Mouse (Mus musculus) left cerebral cortex, adult 6 months (tissue): ENCODE results near the gene Syt2. TPM values are rescaled to one million over a fixed set of nuclear protein-coding genes. Genes with fewer than 3 reads are reported as not detected.

ENCODE experiments used
- long read RNA-seq, 2 experiments: library from polyadenylated mRNA; unstranded; transcript quantifications; one replicate each; pipeline ENCODE4 v2.0.0; 2019 to 2020
- polyA plus RNA-seq: library from polyadenylated mRNA; unstranded; fragments of <200 nt; fragmentation: Nextera tagmentation; gene quantifications from 2 replicates; pipeline ENCODE4 v1.2.3, GENCODE M21; 2021

The Syt2 gene
- polyA plus RNA-seq = 16.2 and 27.2 TPM in 2 replicates
- long read RNA-seq, experiment 1, full-length matches to known transcripts = 8 of 42 reads
- long read RNA-seq, experiment 1, partial matches to known transcripts = 2 of 42 reads
- long read RNA-seq, experiment 1, other reads (novel, unspliced or antisense) = 32 of 42 reads
- long read RNA-seq, experiment 2, partial matches to known transcripts = 2 of 11 reads
- long read RNA-seq, experiment 2, other reads (novel, unspliced or antisense) = 8 of 11 reads

GRCm38 (mm10) chr1:134646261-134646962 lies at the start of gene Syt2:
TSS of gene Syt2 (plus strand) at chr1:134646677.

Other genes with a start within 250 kb of the Syt2 start
- gene Cyb5r1, start 241.1 kb upstream of the Syt2 start, polyA plus RNA-seq = 27.7 and 34.2 TPM in 2 replicates
- gene Adipor1, start 231.3 kb upstream of the Syt2 start, polyA plus RNA-seq = 80.0 and 101 TPM in 2 replicates
- gene Klhl12, start 191.1 kb upstream of the Syt2 start, polyA plus RNA-seq = 14.5 and 18.0 TPM in 2 replicates
- 30.1 and 35.8 TPM in 2 replicates for gene Rabif, start 152.0 kb upstream of the Syt2 start, polyA plus RNA-seq
- not detected in 2 replicates for gene Mgat4e, start 97.0 kb upstream of the Syt2 start, polyA plus RNA-seq
- gene Kdm5b, start 86.5 kb upstream of the Syt2 start, polyA plus RNA-seq = 11.5 and 11.6 TPM in 2 replicates